Mouse (Mus musculus) forebrain, embryonic 14.5 days (tissue): Measurements from ENCODE around the gene Stx1b. TPM values are rescaled to one million over a fixed set of nuclear protein-coding genes. Genes with fewer than 3 reads are reported as not detected.

Experiments
- ATAC-seq: fragments of 200-750 bp; cut with Nextera tagmentation; 2 replicates; pipeline ENCODE4 v1.8.0; 2017; ENCODE audit warnings: mild to moderate bottlenecking, moderate library complexity
- DNase-seq: peaks from one replicate; pipeline ENCODE4 v3.0.0-alpha.2; 2015; ENCODE audit warnings: low spot score
- H3K27ac ChIP-seq: fragments of 300-500 bp; sonication (generic); 2 replicates; pipeline ENCODE4 v1.5.1; 2014; ENCODE audit warnings: low read depth, mild to moderate bottlenecking, control low read depth, low read length, moderate library complexity
- H3K27me3 ChIP-seq: fragments of 300-500 bp; sonication (generic); replicated peaks from 2 replicates; pipeline ENCODE4 v1.6.1; 2014; ENCODE audit warnings: low read length, control low read depth, mixed read lengths; ENCODE audit not compliant: control insufficient read depth, insufficient read depth
- H3K36me3 ChIP-seq: fragments of 300-500 bp; sonication (generic); 2 replicates; pipeline ENCODE4 v1.6.1; 2014; ENCODE audit warnings: low read length, control low read depth; ENCODE audit not compliant: control insufficient read depth, insufficient read depth
- H3K4me1 ChIP-seq: fragments of 300-500 bp; sonication (generic); 2 replicates; pipeline ENCODE4 v1.6.1; 2014; ENCODE audit warnings: antibody characterized with exemption, low read length, control low read depth; ENCODE audit not compliant: control insufficient read depth, insufficient read depth
- H3K4me2 ChIP-seq: fragments of 300-500 bp; sonication (generic); 2 replicates; pipeline ENCODE4 v1.6.1; 2014; ENCODE audit warnings: mild to moderate bottlenecking, control low read depth, low read length
- H3K4me3 ChIP-seq: fragments of 300-500 bp; sonication (generic); 2 replicates; pipeline ENCODE4 v1.5.1; 2014; ENCODE audit warnings: low read depth, low read length, control low read depth
- H3K9ac ChIP-seq: fragments of 300-500 bp; sonication (generic); 2 replicates; pipeline ENCODE4 v1.6.1; 2014; ENCODE audit warnings: mild to moderate bottlenecking, low read length, control low read depth, moderate library complexity
- H3K9me3 ChIP-seq: fragments of 300-500 bp; sonication (generic); replicated peaks from 2 replicates; pipeline ENCODE4 v1.6.1; 2016; ENCODE audit warnings: low read length, control low read depth, mixed read lengths; ENCODE audit not compliant: control insufficient read depth
- WGBS: fragments of 180-500 bp; shearing (Covaris S2); extraction: QIAGEN DNeasy Blood & Tissue Kit; methylation state at CpG from one replicate; pipeline ENCODE4 v1.1.7; 2014; 5-methylcytosine and 5-hydroxymethylcytosine counted together
- polyA plus RNA-seq: library from polyadenylated mRNA; unstranded; fragments of >200 nt; fragmentation: Nextera tagmentation; extraction: Ambion mirVana; gene quantifications from 2 replicates; pipeline ENCODE4 v1.2.1, GENCODE M21; 2014

The Stx1b gene
- polyA plus RNA-seq, 1 experiment from 2014 or later = 15.7 TPM

DNA sequence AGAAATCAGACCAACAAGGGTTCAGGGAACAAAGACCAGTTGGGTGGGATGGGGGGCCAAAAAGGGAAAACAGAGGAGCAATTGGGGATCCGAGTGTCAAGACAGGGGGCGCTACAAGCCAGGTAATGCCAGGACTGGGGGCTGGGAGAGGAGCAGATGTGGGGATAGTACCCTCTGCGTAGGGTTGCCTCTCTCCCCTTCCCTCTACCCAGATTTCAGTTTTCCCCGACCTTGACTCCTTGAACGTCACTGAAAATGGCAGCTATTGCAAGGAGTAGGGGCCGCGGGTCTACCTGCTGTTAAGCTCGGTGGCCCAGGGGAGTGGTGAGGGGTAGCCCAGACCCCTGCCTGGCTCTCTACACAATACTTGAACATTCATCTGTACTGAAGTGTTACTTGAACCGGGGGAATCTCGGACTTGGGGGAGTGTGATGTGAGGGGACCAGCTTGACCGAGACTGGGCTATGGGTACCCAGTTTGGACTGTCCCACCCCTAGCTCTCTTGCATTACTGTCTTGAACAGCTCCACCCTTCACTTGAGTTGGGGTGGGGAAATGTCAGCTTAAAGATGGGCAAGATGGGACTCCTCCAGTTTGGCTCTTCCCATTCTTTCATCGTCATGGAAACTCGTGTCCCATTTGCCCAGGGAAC, 55.9 kb downstream of the Stx1b start:
- DNase-seq (no peak), ATAC-seq (no peak; the same call in none of the 2 replicates)
- 45% methylated on average over 13 of the region's 13 CpGs for WGBS
- H3K9me3 ChIP-seq = no peaks in the 10 kb centered on the region
- peaks cover 50% of the 10 kb centered on the region for H3K36me3 ChIP-seq
- H3K4me2 ChIP-seq = peak overlapping the region; percentile 80; the same call in 1 of the 2 replicates
- no peaks in the 10 kb centered on the region for H3K27me3 ChIP-seq
- no peak overlapping the region for H3K27ac ChIP-seq
- peaks cover 21% of the 10 kb centered on the region; the same call in 1 of the 2 replicates for H3K4me1 ChIP-seq
- no peak overlapping the region for H3K9ac ChIP-seq
- H3K4me3 ChIP-seq = no peak overlapping the region

DNA sequence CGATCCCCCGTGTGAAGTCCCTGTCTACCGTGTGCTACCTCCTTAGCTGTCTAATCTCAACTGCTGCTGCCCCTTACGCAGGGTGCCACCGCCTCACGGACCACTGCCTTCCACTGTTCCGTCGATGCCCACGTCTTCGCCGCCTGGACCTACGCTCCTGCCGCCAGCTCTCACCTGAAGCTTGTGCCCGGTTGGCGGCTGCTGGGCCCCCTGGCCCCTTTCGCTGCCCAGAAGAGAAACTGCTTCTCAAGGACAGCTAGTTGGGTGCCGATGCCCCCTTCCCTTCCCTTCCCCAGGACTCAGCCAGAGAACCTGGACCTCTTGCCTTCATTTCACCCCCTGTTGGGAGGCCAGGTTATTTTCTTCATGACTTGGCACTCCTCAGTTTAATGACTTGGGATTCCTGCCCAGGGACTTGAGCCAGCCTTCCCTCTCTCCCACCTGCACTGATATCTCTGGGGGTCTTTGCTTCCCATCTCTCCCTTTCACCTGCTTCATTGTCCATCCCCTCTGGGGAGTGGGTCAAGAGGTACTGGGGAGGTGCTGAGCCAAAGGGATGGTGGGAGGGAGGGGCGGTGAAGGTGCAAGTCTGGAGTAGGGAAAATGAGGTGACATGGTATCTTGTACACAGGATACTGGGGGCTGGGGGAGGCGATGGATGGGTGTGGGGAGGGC, 56.5 kb downstream of the Stx1b start:
- DNase-seq = no peak
- no peak for ATAC-seq
- Histone ChIP-seq H3K36me3 (peaks cover 55% of the 10 kb centered on the region), H3K4me1 (peaks cover 21% of the 10 kb centered on the region; the same call in 1 of the 2 replicates), H3K4me3 (no peak overlapping the region), H3K9ac (no peak overlapping the region), H3K27me3 (no peaks in the 10 kb centered on the region), H3K9me3 (no peaks in the 10 kb centered on the region), H3K4me2 (no peak overlapping the region), H3K27ac (no peak overlapping the region)
- 92% methylated on average over 19 of the region's 19 CpGs for WGBS

DNA sequence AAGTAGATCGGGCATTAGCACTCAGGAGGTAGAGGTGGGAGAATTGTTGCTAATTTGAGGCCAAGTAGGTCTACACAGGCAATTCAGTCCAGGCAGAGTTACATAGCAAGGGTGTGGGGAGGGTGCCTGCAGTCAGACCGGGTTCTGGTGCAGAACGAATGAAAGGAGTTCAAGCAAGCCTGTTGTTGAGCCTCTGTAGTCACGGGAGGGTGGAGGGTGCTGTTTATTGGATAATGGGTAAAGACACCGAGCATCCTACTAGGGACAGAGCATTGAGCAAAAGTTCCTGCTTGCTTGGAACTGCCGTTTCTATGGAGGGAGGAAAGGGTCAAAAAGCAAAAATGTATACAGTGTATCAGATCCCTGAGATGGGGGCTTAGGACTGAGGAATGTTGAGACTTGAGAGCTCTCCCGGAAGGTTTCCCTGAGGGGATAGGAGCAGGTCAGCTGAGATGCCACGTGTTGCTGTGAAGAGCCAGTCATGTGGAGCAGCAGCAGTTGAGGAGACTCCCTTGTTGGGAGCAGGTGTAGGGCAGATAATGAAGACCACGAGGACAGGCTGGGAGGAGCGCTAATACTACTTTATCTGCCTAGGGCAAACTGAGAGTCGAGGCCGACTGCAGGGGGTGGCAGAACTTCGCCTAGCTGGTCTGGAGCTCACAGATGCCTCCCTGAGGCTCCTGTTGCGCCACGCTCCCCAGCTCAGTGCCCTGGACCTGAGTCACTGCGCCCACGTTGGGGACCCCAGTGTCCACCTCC, 57.3 kb downstream of the Stx1b start:
- Histone ChIP-seq H3K36me3 (peaks cover 59% of the 10 kb centered on the region), H3K27me3 (no peaks in the 10 kb centered on the region), H3K4me2 (no peak overlapping the region), H3K4me1 (peaks cover 21% of the 10 kb centered on the region; the same call in 1 of the 2 replicates), H3K9me3 (no peaks in the 10 kb centered on the region), H3K9ac (no peak overlapping the region), H3K4me3 (no peak overlapping the region), H3K27ac (no peak overlapping the region)
- DNase-seq = no peak
- 82% methylated on average over 17 of the region's 17 CpGs for WGBS
- no peak for ATAC-seq

DNA sequence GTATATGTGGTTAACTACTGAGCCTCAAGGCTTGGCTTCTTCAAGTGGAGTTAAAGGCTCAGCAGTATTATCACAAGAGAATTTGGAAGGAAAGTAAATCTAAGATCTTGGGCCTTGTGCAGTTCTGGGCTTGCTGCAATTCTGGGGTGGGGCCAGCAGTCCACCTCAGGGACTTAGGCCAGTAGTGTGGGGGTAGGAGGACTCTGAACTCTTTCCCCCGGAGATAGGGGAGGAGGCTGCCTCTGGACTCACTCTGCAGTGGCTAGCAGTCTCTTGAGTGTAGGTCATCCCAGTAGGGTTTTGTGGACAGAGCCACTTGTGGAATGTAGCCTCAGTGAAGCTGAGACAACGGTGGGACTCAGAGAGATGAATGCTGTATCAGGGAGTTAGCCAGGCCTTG, 58.6 kb downstream of the Stx1b start:
- WGBS = 92% methylated on average over 2 of the region's 2 CpGs

DNA sequence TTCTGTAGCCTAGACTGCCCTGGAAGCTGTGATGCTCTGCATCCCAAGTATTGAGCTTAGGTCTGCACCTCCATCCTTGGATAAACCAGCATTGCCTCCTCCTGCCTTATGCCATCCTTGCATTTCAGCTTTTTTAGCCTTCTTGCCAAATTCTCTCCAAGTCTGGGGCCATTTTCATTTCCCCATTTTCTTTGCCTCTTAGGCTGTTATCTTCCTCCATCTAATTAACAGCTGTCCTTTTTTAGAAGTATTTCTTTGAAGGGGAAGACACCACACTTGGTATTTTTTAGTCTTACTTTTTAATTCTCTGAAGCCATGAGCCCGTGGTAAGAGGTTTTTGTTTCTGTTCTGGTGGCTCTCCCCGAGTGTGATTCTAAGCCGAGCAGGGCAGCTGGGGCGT, 60.7 kb downstream of the Stx1b start:
- DNase-seq (no peak), ATAC-seq (no peak)
- Histone ChIP-seq H3K27me3 (no peaks in the 10 kb centered on the region), H3K9ac (no peak overlapping the region), H3K27ac (no peak overlapping the region), H3K36me3 (peaks cover 83% of the 10 kb centered on the region), H3K4me3 (no peak overlapping the region), H3K4me2 (no peak overlapping the region), H3K9me3 (no peaks in the 10 kb centered on the region), H3K4me1 (0 out of 2 replicates have a peak, but pooled peaks cover 1% of the 10 kb centered on the region)
- WGBS = 94% methylated on average over 4 of the region's 4 CpGs

More for the DNA sequence above, 58.6 kb downstream of the Stx1b start:
- no peak for ATAC-seq
- Histone ChIP-seq H3K36me3 (peaks cover 65% of the 10 kb centered on the region), H3K4me3 (no peak overlapping the region), H3K27me3 (no peaks in the 10 kb centered on the region), H3K27ac (no peak overlapping the region), H3K4me2 (no peak overlapping the region), H3K4me1 (peaks cover 18% of the 10 kb centered on the region; the same call in 1 of the 2 replicates), H3K9me3 (no peaks in the 10 kb centered on the region), H3K9ac (no peak overlapping the region)
- no peak for DNase-seq

DNA sequence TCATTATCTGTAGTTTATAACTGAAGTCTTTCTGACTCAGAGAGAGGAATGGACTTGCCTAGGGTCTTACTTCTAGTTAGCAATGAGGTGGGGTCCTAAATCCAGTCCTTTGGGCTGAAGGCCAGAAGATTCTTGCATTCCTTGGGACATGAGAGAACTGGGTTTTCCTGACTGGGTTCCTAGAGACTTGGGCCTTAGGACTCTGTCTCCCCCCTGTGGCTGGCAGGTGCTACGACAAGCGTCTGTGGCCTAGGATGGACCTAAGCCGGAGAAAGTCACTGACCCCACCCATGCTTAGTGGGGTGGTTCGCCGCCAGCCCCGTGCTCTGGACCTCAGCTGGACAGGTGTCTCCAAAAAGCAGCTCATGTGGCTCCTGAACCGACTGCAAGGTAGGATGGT, 63.3 kb downstream of the Stx1b start:
- peaks cover 84% of the 10 kb centered on the region for H3K36me3 ChIP-seq
- no peaks in the 10 kb centered on the region for H3K4me1 ChIP-seq
- 42% methylated on average over 7 of the region's 7 CpGs for WGBS
- no peak overlapping the region for H3K4me2 ChIP-seq
- ATAC-seq (no peak), DNase-seq (peak; percentile 70)
- no peaks in the 10 kb centered on the region for H3K9me3 ChIP-seq
- H3K27me3 ChIP-seq = no peaks in the 10 kb centered on the region
- no peak overlapping the region for H3K4me3 ChIP-seq
- H3K9ac ChIP-seq = no peak overlapping the region
- no peak overlapping the region for H3K27ac ChIP-seq

DNA sequence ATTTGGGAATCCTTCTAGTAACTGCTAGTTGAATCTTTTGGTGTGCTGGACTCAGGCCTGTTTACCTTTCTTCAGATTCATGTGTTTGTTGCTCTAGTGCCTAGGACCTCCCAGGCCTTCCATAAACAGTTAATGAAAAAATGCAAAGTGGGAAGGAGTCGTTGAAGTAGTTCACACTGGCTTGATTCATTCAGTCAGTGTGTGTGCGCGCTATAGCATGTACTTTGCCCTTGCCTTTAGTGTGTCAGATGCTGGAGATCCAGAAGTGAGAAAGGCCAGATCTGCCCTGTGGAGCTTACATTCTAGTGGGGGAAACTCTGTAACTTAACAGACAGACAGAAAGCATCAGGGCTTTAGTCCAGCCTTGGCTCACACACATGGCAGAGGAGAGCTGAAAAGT, 63.9 kb downstream of the Stx1b start:
- WGBS = 89% methylated on average over 3 of the region's 3 CpGs
- Histone ChIP-seq H3K27me3 (no peaks in the 10 kb centered on the region), H3K9me3 (no peaks in the 10 kb centered on the region), H3K9ac (no peak overlapping the region), H3K4me3 (no peak overlapping the region), H3K4me1 (no peaks in the 10 kb centered on the region), H3K4me2 (no peak overlapping the region), H3K36me3 (peaks cover 84% of the 10 kb centered on the region), H3K27ac (no peak overlapping the region)
- no peak for ATAC-seq
- DNase-seq = no peak

DNA sequence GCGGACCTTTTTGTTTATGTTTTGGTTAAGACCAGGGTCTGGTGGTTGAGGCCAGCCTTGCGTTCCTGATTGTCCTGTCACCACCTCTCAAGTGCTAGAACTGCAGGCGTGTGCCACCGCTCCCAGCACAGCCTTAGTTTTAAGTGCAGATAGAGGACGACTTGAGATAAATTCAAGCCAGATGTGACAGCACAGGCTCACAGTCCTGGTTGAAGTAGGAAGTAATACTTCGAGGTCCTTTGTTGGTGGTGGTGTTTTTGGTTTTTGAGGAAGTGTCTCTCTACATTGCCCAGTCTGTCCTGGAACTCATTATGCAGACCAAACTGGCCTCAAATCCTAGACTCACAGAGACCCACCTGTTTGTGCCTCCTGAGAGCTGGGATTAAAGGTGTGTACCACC, 64.6 kb downstream of the Stx1b start:
- DNase-seq = no peak
- no peaks in the 10 kb centered on the region for H3K4me1 ChIP-seq
- no peaks in the 10 kb centered on the region for H3K9me3 ChIP-seq
- 83% methylated on average over 6 of the region's 6 CpGs for WGBS
- H3K4me3 ChIP-seq = no peak overlapping the region
- H3K4me2 ChIP-seq = no peak overlapping the region
- no peak for ATAC-seq
- H3K27me3 ChIP-seq = no peaks in the 10 kb centered on the region
- H3K27ac ChIP-seq = no peak overlapping the region
- H3K36me3 ChIP-seq = peaks cover 84% of the 10 kb centered on the region
- H3K9ac ChIP-seq = no peak overlapping the region
